Mouse (Mus musculus) urinary bladder, postnatal 4 days (tissue): ENCODE measurements around the gene Rasgef1c.

Experiments
- DNase-seq, 2 experiments: peaks; one replicate each; pipeline ENCODE4 v3.0.0; 2021 to 2022; ENCODE audit warnings: low spot score in 2 of 2

The Rasgef1c gene

DNA sequence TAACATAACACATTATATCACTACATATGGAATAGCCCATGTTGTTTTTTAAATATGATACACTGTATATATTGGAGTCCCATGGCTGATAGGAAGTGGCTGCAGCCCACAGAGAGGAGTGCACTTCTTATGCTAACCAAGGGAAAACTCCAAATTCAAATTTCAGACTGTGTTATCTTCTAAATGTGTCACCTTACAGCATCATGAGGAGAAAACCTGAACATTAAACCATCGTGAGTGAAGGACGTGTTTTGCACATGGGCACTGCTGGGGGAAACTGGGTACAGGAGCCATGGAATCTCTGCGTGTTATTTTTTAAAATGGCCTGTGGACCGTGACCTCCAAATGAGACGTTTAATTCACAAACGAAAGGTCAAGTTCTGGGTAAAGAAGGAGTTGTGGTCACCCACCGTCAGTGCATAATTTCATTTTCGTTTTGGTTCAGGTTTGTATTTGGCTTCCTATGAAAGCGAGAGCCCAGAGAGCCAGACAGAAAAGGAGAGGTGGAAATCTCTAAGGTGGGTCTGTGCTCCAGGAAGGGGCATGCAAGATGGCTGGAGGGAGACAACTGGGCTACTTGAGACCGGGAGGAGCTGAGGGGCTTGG, 76.4 kb downstream of the Rasgef1c start:
- DNase-seq = no peak

DNA sequence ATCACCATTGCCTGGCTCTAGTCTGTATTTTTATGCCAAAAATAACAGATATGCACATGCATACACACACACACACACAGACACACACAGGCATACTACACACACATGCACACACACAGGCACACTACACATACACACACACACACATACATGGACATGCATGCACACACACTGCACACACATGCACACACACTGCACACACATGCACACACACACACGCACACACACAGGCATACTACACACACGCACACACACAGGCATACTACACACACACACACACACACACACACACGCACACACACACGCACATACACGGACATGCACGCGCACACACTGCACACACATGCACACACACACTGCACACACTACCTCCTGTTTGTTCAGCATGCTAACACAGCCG, 77.3 kb downstream of the Rasgef1c start:
- no peak for DNase-seq

DNA sequence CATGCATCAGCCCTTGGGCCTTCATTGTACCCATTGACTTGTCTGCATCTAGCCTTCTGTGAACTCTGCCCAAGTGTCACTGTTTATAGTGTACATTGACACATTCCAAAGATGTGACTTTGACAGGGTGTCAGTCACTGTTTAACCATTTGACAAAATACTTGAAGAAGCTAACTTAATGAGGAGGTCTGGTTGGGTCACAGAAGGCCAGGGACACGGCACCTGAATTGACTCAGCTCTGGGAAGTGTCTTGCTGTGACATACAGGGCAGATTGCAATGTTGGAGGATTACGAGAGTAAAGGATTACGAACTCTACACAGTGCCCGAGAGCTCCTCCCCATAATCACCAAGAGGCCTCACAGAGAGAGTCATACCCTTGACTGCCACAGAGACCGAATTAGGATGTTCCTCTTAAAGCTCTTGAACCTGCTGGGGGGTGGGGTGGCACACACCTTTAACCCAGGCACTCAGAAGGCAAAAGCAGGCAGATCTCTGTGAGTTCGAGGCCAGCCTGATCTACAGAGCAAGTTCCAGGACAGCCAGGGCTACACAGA, 79.1 kb downstream of the Rasgef1c start:
- no peak for DNase-seq

DNA sequence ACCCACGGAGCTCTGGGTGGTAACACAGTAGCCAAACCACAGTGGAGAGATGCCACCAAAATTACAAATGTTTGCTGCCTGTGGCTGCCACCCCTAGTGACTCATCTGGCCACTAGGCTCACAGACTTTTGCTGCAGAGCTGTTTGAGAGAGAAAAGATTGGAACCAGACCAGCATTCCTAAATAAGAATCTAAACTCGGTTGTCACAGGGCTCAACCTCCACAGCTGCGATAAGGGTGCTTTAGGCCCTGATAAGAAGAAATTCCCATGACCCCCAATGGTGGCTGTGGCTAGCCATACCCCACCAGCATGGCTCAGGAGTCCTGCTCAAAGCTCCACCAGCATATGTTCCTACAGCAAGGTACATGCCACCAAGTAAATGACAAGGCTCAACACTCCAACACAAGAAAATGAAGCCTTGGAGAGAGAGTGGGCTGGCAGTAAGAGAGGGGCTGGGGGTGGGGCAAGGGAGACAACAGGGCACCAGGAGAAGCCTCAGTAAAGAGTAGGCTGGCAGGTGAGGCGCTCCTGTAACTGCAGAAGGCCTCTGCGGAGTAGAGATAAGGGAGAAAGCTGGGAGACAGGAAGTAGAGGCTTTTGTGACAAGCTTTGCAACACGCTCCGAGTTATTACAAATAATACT, 79.8 kb downstream of the Rasgef1c start:
- no peak for DNase-seq

DNA sequence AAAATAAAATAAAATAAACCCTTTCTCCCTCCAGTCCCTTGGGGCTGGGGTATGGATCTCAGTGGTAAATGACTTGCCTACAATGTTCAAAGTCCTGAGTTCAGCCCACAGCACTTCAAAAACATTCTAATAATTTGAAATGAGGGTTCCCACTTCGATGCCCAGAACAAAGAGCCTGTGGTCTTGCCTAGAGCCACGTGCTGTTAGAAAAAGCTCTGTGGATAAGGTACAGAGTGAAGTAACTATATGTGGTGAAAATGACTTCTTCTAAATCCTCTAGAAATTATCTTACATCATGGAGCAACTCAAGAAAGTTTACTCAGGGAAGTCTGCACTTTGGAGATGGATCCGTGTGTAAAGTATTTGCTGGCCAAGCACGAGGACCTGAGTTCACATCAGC, 80.5 kb downstream of the Rasgef1c start:
- DNase-seq = no peak

DNA sequence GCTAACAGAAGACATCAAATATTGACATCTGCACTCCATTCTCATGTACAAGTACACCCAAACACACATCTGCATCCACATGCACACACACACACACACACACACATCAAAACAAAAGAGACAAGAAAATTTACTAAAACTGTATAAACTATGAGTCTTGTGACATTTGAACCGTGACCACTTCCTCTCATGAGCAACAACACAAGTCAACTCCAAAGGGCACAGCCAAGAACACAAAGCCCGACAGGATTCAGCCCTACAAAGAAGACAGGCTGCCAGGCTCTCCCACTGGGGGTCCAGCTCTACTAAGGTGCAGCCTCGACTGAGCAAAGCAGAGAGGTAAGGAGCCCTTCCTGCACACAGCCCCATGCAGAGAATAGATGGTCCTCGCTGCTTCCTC, 81.2 kb downstream of the Rasgef1c start:
- no peak for DNase-seq

DNA sequence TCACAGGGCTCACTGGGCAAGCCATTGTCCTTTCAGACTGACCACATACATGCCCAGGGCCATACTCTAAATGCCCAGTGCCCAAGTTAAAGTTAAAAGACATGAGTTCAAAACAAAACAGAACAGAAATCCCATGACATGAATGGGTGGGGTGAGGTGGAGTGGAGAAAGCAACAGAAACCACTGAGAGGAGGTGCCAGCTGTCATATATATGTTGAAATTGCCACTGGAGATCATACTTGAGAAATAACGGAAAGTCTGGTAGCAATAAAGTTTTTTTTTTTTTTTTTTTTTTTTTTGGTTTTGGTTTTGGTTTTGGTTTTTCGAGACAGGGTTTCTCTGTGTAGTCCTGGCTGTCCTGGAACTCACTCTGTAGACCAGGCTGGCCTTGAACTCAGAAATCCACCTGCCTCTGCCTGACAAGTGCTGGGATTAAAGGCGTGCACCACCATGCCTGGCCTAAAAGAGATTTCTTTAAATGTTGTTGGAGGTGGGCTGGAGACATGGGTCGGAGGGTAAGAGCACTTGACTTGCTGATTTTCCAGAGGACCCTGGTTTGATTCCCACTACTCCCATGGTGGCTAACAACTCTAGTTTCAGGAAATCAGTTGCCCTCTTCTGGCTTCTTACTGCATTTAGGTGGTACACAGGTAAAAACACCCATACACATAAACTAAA, 82.4 kb downstream of the Rasgef1c start:
- DNase-seq = no peak

DNA sequence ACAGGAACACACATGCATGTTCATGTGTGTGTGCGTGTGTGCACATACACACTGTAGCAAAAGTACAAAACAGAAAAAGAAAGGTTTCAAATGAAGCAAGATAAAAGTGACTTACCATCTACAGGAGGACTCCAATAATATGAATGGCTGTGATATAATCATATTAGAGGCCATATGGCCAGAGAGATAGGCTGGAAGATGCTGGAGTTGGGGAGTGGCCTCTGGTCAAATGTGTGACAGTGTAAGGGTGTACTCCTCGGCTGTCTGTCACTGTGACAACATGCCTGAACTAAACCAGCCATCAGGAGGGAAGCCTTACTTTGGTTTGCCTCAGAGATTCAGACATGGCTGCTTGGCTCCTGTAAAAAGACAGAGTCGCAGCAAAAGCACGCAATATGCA, 83.4 kb downstream of the Rasgef1c start:
- no peak for DNase-seq

DNA sequence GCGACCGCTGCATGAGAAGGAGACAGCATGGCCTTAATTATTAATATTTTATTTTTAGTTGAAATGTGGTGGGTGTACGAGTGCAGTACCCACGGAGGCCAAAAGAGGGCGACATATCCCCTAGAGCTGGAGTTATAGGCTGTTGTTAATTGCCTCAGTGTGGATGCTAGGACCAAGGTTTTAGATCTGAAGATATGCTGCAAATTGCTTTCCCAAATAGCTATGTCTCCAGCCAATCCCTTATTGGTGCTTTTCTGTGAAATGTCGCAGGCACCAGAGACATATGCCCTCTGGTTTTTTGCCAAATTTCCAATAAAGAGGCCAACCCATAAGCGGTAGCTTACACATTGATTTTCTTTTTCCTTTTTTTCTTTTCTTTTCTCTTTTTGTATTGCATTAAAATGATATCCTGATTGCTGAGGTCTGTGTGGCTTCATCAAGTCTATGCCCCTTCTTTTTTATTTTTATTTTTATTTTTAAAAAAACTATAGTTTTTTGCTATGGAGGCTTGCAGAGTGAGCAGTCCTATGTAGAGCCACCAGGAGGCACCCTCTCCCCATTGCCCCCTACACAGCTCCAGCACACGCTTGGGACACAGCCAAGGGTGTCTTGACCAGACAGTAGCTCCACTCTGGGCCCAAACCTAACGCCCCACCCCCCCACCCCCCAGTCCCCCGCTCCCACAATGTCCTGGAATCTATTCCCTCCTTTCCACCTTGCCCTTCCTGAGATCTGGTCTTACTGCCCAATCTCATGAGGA, 84.8 kb downstream of the Rasgef1c start:
- DNase-seq = no peak

DNA sequence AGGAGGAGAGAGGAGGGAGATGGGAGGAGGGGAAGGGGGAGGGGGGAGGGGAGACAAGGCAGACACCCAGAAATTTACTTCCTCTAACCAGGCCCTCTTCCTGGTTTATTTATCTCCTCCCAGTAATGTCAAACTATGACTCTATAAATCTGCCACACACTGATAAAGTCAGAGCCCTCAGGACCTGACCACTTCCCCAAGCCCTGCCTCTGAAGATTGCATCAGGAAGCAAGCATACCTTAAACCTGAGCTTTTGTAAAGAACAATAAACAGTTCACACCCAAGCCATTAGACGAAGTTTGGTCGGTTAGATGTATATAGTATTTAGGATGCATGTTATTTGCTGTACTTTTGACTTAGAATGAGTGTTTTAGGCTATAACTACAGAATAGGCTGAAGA, 92.9 kb downstream of the Rasgef1c start:
- DNase-seq = no peak

DNA sequence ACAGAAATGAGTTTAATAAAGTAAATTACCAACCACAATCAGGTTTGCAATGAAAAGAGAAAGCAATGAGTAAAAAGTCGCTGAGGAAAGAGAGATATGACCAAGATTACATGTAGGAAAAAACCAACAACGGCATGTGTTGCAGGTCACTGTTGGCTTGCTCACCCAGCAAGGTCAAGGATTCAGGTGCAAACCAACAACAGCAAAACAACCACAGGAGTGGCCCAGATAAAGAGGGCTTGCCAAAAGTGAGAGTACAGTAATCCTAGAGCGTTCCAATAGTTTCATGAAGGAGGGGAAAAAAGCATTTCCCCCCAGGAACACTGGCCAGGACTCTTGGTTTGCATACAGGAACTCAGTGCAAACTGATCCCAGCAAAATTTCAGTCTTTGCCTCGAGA, 94.8 kb downstream of the Rasgef1c start:
- DNase-seq = no peak

DNA sequence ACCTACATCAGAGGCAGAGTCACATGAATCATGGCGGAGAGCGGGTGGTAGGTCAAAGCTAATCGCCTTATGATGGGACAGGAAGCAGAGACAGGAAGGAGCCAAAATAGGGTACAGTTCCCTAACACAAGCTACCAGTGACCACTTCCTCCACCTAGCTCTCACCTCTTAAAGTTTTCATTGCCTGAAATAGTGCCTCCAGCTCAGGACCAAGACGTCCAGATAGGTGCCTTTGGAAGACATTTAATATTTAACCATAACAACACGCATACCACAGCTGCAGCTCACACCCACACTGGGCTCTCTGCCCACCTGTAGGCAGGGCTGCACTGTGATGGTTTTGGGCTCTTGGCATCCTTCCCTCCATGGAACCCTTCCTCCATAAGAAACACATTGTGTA, 95.7 kb downstream of the Rasgef1c start:
- DNase-seq = no peak

DNA sequence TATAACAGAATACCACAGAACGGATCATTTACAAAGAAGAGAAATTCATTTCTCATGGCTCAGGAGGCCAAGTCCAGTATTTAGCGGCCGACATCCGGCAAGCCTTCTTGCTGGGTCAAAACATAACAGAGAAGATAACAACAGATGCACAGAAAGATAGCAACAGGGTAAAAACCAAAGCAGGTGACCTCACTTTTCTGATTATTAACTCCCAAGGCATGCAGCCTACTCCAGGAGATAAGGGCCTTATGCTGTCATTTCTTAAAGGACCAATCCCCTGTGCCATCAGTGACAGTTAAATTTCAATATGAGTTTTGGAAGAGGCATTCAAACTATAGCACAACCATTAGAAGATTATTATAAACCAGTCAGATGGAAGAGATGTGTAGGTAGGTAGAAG, 101.2 kb downstream of the Rasgef1c start:
- no peak for DNase-seq

DNA sequence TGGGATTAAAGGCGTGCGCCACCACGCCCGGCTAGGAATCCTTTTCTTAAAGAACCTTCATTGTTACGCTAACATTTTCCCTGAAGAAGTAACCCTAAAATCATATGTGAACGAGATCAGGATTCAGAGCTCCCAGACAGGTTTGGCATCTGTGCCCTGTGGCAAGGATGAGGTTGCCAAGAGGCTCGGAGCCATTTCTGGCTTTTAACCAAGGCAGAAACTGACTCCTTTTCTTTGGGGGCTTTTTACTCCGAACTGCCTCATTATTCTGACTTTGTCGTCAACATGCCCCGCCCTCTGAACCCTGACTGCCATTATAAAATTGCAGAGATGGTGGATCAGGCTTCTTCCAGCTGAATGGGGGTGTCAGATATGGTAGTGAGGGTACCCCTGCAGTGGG, 106.1 kb downstream of the Rasgef1c start:
- no peak for DNase-seq

DNA sequence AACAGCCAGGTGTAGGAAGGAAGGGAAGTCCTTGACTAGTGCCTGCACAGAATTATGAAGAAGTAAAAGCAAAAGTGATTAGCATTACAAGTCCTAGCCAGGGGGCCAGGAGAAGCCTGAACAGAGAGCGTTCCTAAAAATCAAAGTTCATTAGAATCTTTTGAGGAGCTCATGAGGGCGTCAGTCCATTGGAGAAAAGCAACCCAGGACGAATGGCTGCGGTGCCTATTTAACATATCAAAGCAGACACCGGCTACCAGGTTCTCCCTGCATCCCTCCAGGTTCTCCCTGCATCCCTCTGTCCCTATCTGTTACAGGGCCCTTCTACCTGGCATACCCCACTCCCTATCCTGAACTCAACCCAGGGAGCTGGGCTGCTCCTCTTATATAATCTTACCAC, 106.6 kb downstream of the Rasgef1c start:
- DNase-seq = no peak

DNA sequence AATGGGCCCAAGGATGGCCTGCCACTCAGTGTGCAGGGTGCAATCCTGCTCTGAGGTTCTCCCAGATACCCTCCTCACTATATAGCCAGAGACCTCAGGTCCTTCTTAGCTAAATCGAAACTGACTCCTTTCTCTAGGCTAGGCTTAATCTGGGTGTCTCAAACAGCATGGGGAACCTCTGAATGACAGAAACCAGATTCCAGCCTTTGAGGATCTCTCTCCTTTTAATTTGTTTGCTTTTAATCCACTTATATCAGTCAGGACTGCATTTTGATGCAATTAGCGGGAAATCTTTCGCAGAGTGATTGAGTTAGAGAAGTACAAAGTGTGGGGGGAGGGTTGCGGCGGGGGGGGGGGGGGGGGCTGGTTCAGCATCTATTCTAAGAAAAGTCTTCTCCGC, 111.4 kb downstream of the Rasgef1c start:
- DNase-seq = no peak

DNA sequence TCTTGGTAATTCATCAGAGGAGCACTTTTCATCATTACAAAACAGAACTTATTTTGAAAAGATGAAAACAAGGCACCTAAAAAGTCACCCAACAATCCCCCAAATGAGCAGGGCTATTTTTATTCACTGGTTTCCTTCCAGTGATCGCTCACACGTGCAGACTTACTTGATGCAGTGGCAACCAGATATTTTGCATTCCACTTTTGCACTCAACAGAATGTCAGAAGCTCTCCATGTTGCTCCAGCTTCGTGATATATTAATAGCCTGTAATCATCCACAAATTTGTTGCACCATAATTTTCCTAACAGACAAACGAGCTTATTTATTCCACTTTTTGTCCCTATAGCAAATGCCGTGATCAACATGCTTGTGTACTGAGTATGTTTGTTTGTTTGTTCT, 114.9 kb downstream of the Rasgef1c start:
- no peak for DNase-seq

DNA sequence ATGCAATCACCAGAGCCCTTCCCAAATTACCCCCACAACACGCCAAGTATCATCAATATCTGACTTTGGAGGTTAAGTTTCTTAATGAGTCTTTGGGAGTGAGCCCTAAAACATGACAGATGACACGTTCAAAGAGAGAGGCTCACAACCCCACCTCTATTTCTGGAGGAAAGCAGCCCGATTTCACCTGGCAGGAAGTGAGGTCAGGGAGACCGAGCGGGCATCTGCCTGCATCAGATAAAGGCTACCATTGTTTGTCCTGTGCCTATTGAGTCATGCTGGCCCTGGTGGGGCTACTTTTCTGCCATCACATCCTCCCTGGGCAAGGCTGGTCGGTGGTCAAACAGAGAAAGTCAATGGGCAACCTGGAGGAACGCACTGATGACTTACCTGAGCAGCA, 115.9 kb downstream of the Rasgef1c start:
- DNase-seq = no peak

DNA sequence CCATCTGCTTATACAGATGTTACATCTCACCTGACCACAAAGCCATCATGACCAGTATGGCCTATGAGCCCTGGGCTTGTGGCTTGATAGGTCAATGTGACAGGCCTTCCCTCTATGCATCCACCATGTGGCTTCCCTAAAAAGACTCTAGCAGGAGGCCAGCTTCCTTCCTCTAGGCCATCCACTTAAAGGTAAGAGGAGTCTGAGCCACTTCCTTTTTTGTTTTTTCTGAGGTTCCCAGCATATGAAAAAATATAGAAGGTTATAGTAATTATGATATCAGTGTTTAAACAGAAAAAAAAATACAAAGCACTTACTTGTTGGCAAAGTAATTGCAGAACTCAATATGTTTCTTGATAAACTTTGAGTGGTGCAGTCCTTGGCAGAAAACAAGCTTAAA, 117.2 kb downstream of the Rasgef1c start:
- no peak for DNase-seq

DNA sequence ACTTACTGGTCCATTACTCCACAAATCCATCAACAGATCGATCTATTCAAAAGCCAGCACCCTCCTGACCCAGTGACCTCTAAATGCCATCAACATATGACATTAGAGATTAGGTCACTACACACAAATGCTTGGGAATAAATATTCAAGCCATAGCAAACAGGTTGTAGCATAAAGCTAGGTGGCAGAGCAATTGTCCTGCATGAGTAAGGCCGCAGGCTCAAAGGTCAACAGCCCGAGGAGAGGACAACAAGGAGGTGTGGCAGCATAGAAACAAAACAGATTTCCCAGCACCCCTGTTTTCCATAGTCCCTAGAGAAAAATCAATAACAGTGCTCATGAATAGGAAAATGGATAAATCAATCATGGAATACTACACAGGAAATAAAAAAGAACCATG, 120.5 kb downstream of the Rasgef1c start:
- DNase-seq = no peak

DNA sequence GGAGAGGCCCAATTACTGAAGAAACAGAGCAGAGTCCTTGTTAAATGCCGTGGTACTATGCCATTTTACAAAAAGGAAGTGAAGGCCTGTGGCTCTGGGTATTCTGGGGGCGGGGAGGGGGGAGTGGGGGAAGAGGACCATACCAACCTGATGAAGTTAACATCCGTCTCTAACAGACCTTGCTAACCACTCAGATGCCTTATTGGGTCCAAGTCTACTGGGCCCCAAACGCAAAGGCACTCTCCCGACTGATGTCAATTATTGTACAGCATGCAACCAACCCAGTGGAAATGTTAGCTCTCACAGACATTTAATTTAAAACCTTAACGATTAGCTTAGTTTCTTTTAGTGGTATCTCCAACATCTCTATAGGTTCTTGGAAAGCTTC, 122.8 kb downstream of the Rasgef1c start:
- DNase-seq = no peak
